Mouse (Mus musculus) liver, embryonic 14.5 days (tissue): ENCODE results near the gene Vcpkmt.

ENCODE experiments used
- CTCF ChIP-seq: IDR thresholded peaks from 2 replicates; pipeline ENCODE4 v1.5.1; 2016; ENCODE audit warnings: antibody characterized with exemption, low read depth, control low read depth
- EP300 ChIP-seq: IDR thresholded peaks from 2 replicates; pipeline ENCODE4 v1.6.1; 2016; ENCODE audit warnings: antibody characterized with exemption, low read depth

GRCm38 (mm10) chr12:69556221-69556861 is 26.5 kb downstream of the Vcpkmt start:
- TF ChIP-seq CTCF = no peak
- no peak for TF ChIP-seq EP300
